Mouse (Mus musculus) erythroid progenitor cell, adult 5-6 weeks (primary cell): ENCODE results near the gene Timmdc1. TPM values are rescaled to one million over a fixed set of nuclear protein-coding genes. Genes with fewer than 3 reads are reported as not detected.

Source experiments
- ATAC-seq: replicated peaks from 2 replicates; pipeline ENCODE4 v1.8.0; 2016; ENCODE audit warnings: moderate number of reproducible peaks, mild to moderate bottlenecking, moderate TSS enrichment, inconsistent platforms; ENCODE audit not compliant: poor library complexity, low FRiP score, severe bottlenecking
- total RNA-seq, 2 experiments: library from RNA; stranded (forward) in 1 of 2; stranded (reverse) in 1 of 2; fragments of 150-400 nt in 1 of 2; fragments of 186-747, 209-891 nt in 1 of 2; gene quantifications; 2 replicates each; pipeline versions ENCODE4 v1.2.3 to v1.2.4; 2015 to 2017; ENCODE audit warnings: low replicate concordance in 2 of 2

Timmdc1 gene
- total RNA-seq, 2 experiments from 2014 or later = 5.5 to 7.5 TPM

DNA sequence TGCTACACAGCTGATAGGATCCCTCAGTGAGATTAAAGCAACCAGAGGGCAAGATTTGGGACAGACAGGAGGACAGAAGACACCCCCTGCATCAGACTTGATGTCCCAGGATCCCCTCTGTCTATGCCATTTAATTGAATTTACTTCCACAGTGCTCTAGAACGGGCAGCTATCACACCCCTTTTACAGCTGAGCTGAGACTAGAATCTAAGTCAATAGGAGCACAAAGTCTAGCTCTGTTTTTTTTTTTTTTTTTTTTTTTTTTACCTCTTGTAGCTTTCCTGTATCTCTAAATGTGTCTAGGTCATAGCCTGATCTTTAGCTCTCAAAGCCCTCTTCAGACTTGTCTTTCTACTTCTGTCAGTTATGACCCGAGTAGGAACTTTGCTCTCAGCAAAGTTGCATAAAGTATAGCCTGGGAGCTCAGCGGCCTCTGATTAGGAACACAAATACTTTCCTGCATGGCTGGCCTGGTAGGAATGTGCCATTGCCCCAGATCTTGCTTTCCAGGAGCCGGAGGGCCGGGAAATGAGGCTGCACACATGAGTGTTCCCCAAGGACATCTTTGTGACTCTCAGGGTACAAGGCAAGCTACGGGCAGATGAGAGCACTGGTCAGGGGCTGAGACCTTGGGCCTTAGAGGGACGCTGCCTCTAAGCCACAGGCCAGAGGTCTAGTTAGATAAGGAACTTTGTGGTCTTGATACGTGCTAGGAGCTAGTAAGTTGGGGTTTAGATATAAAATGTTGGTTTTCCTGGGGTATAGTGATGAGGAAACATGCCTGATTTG, 54.4 kb downstream of the Timmdc1 start:
- no peak for ATAC-seq

- no peak for ATAC-seq
Measured at GRCm38 (mm10) chr16:38467091-38467916, 55.2 kb downstream of the Timmdc1 start.

DNA sequence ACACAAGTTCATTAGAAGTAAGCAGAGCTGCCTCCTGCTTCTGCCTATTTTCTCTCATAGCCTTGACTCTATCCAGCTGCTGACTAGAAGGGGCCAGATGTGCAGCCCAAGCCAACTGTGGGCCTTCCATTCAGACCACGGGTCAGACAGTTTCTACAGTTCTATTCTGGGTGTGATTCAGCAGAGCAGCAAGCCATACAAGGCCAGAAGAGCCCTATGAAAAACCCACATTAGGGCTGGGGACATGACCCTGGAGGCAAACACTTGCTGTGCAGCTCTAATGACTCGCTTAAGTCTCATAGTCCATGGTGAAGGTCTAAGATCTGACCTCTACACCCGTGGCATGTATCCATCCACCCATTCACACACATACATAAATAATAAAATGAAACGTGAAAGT, 56.4 kb downstream of the Timmdc1 start:
- no peak for ATAC-seq

DNA sequence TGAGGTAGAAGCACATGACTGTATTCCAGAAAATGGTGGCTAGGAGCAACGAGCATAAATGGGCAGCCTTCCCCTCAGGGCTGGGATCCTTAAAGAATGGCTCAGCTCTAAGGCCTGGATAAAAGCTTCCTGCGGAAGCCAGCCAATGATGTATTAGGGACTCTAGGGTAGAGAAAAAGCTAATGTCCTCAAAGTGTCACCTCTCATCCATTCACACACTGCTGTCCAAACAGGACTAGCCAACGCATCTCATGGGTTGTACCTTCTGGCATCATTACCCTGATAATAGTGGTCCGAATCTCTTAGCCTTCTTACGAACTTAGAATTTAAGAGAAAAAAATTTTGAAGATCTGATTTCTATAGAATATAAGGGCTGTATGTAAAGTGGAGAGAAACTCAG, 59.2 kb downstream of the Timmdc1 start:
- ATAC-seq = no peak

GRCm38 (mm10) chr16:38462161-38462560, 60.3 kb downstream of the Timmdc1 start:
- ATAC-seq = no peak

DNA sequence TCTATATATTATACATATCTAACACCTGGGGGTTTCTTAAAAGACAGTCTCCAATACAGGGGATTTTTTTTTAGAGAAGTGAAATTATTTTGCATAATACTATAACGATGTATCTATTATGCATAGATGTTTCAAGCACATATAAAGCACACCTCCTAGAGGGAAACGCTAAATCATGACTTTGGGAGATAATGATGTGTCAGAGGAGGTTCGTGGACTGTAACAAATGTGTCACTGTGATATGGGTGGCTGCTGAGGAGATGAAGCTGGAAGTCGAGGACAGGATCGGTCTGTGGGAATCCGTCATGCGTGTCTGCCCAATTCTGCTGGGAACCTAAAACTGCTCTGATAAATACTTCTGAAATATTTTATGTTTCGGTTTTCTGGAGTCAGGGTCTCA, 60.7 kb downstream of the Timmdc1 start:
- ATAC-seq = no peak

DNA sequence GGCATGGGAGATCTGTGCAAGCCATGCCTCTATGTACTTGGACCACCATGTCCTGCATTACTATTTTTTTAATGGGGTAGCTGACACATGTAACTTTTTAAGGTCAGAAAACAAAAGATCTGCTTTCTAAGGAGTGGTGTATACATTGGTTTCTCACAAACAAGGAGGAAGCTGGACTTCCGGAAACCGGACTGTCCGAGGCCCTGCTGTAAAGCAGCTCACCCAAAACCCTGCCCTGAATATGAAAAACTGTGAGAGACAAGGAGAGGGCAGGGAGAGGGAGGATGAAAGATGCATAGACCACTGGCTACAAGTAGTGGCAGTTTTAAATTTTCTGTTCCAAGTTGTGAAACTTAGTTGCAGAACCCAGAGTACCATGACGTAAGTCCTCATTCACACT, 62.5 kb downstream of the Timmdc1 start:
- ATAC-seq = no peak

DNA sequence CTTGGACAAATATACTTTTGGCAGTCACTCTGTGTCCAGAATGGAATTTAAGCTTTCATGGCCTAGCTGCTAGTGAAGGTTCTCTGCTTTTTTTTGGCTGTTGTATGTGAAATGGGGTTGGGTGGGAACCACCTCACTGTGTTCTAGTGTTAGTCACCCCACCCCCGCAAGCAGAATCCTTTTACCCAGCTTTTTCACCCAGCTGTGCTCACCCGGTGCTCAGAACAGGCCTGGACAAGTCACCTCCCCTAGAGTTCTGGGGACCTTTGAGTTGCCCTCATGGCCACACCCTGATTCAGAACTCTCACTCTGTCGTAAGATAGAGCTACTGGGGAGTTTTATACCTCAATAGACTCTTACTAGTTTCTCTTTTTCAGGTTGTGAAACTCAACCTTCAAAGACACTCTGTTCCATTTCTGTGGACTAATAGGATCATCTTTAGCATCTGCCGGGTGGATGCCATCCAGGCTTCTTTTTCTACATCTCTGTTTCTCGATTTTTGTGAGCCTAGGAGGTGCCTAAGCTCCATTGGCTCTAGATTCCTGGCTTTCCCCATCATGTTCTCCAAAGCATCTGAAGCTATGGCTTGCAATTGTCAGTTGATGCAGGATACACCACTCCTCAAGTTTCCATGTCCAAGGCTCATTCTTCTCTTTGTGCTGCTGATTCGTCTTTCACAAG, 63.7 kb downstream of the Timmdc1 start:
- no peak for ATAC-seq

DNA sequence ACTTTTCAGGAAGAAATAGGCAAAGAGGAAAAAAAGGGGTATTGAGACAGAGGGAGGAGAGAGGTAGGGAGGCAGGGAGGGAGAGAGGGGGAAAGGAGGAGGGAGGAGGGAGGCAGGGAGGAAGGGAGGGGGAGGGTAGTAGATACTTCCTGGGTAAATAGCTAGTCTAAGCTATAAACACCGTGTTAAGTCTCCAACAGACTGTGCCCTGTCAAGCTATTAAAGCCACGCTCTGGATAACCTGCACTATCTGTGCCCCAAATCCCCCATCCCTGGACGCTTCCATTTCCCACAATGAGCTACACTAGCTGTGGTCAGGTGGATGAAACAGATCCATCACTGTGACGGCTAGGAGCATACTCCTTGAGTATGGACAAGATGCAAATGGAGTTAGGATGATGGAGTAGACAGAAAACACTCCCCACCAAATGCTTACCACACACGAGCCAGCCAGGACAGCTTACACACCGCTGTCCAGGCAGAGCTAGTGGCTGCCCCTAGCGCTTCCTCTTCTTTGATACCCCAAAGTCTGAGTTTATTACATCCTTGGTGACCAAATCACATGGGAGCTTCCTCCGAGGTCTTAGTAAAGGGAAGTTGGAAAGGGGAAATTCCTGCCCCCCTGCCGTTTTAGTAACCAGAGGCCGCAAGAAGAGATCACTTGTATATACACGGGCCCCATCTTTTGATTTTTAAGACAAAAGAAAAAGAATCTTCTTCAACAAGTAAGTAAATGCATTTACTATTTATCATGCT, 65.5 kb downstream of the Timmdc1 start:
- ATAC-seq = no peak

DNA sequence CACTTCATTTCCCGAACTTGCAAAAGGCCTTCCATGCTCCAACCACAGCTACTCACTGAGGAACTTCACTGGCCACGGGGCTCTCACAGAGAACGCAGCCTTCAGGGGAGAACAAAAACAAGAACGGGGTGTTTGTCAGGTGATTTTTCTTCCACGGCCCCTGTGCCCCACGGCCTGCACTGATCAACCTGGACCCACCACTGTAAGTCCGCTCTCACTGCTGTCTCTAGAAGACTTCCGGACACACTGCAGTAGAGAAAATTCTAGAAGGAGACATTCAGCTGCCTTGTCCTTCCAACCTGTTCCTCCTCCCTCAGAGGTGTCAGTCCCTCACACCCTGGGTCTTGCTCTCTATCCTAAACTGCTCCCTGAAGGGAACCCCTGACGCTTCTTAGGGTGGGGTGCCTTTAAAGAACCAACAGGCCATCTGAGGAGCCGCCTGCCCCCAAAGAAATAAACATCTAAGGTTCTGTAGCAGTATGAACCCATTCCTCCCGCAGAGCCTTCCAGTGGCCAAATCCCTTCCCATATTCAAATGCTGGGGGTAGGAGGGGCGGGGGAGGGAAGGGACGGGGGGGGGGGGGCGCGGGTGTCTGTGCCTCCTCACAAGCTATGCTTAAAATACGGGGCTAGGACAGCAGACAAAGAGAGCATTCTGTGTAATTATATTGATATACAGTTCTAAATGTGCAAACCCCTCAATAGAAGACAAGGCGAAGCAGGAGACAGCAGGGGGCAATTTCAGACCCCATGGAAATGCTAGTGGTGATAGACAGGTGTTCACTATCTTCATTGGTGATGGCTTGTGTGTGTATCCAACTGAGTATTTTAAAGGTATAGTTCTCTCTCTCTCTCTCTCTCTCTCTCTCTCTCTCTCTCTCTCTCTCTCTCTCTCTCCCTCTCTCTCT, 66.7 kb downstream of the Timmdc1 start, which contains the start of gene Cd80:
Gene Cd80 (plus strand): TSS at position 51 of the 908 bp plus-strand sequence.
- no peak for ATAC-seq

DNA sequence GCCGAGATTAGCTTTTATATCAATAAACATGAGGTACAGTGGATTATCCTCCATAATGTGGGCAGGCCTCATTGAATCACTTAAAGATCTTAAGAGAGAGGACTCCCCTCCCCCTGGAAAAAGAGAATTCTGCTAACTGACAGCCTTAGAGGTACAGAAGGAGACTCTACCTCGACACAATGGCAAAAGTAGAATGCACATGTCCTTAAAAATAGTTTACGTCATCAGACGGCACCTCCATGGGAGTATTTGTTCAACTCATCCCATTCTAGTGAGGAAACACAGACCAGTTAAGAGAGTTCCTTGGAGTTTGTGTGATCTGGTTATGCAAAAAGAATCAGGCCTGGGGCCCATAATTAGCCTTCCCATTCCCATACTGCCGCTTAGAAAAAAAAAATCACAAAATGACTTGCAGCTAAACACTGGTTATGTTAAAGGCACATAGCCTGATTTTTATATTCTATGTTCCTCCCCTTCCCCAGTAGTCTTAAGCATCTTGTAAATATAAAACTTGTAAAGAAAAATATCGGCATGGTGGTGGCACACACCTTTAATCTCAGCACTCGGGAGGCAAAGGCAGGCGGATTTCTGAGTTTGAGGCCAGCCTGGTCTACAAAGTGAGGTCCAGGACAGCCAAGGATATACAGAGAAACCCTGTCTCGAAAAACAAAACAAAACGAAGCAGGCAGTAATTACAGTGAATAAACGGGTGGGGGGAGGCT, 67.8 kb downstream of the Timmdc1 start:
- ATAC-seq = no peak

- no peak for ATAC-seq
Measured at GRCm38 (mm10) chr16:38453952-38454351, 68.5 kb downstream of the Timmdc1 start.

GRCm38 (mm10) chr16:38453203-38453553, 69.3 kb downstream of the Timmdc1 start:
- ATAC-seq = no peak

GRCm38 (mm10) chr16:38452442-38453202, 69.8 kb downstream of the Timmdc1 start, which contains the start of gene Adprh:
Gene Adprh (minus strand): TSS chr16:38452703.
- ATAC-seq = peak; percentile 94

GRCm38 (mm10) chr16:38451421-38452205, 70.8 kb downstream of the Timmdc1 start:
- no peak for ATAC-seq

DNA sequence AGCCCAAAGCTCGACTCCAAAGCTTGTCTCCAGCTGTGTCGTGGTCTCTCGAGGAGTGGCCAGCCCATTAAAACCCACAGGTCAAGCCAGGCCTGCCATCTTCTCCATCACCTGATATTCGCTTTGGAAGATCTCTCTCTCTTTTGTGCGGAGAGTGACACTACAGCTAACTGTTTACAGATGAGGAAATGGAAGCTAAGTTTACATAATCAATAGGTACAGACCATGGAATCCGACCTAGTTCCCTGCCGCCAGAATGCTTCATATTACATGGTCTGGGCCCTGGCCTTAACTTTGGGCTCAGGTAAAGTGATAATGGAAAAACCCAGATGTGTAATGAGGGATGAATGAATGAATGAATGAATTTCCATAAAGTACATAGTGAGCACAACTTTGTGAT, 71.8 kb downstream of the Timmdc1 start:
- ATAC-seq = no peak

- ATAC-seq = no peak
Measured at GRCm38 (mm10) chr16:38448458-38448857, 74.0 kb downstream of the Timmdc1 start.
